Comparison of ENCODE assay signal across 7 mouse cellular contexts in genomic region chr1:61101679-61102078, GRCm38 (mm10).
DNase-seq lines count a peak whose midpoint lies in the region; ATAC-seq and TF ChIP-seq lines count a peak whose summit lies in the region.

No protein-coding gene starts in this region.

- H3K9me3 ChIP-seq in neural tube, embryonic 15.5 days (replicated peaks) = no peaks in the 10 kb centered on the region
- H3K9me3 ChIP-seq in stomach, postnatal 0 days (ENCODE audit: control insufficient read depth, low read length) = no peaks in the 10 kb centered on the region

- TF ChIP-seq CTCF in stomach, postnatal 0 days (IDR thresholded peaks at IDR 0.05; ENCODE audit: low read depth) = peak; percentile 64

- H3K9ac ChIP-seq in neural tube, embryonic 15.5 days (replicated peaks) = no peak overlapping the region
- no peak overlapping the region for H3K9ac ChIP-seq in stomach, postnatal 0 days (ENCODE audit: low read length)

- 57% methylated on average over 4 of the region's 4 CpGs for WGBS in neural tube, embryonic 15.5 days
- WGBS in stomach, postnatal 0 days = 63% methylated on average over 4 of the region's 4 CpGs

- H3K27ac ChIP-seq in neural tube, embryonic 15.5 days (replicated peaks) = no peak overlapping the region
- H3K27ac ChIP-seq in stomach, postnatal 0 days (replicated peaks) = no peak overlapping the region

- H3K36me3 ChIP-seq in neural tube, embryonic 15.5 days = no peaks in the 10 kb centered on the region
- H3K36me3 ChIP-seq in stomach, postnatal 0 days (ENCODE audit: control insufficient read depth, insufficient read depth, low read length) = no peaks in the 10 kb centered on the region

- no peak overlapping the region for H3K4me2 ChIP-seq in neural tube, embryonic 15.5 days
- no peak overlapping the region for H3K4me2 ChIP-seq in stomach, postnatal 0 days (replicated peaks; ENCODE audit: low read depth)

- no peaks in the 10 kb centered on the region for H3K27me3 ChIP-seq in neural tube, embryonic 15.5 days (replicated peaks)
- no peaks in the 10 kb centered on the region for H3K27me3 ChIP-seq in stomach, postnatal 0 days (ENCODE audit: control insufficient read depth, insufficient read depth, low read length)

- H3K4me3 ChIP-seq in neural tube, embryonic 15.5 days (replicated peaks) = no peak overlapping the region
- no peak overlapping the region for H3K4me3 ChIP-seq in stomach, postnatal 0 days (ENCODE audit: low read depth, low read length)

- peak; percentile 56 for DNase-seq in neural tube, embryonic 10.5 days (ENCODE audit: extremely low spot score, low spot score)
- DNase-seq in adrenal gland, postnatal 10 days = peak; percentile 42
- peak; percentile 41 to 46 for DNase-seq in kidney, postnatal 4 days
- peak; percentile 35 for DNase-seq in stomach, postnatal 0 days (ENCODE audit: low spot score)
- DNase-seq in ovary, adult 18-20 months (ENCODE audit: low spot score) = no peak

- TF ChIP-seq EP300 in stomach, postnatal 0 days (optimal IDR thresholded peaks at IDR 0.05) = no peak

- H3K4me1 ChIP-seq in neural tube, embryonic 15.5 days = peaks cover 8% of the 10 kb centered on the region
- no peaks in the 10 kb centered on the region for H3K4me1 ChIP-seq in stomach, postnatal 0 days (replicated peaks; ENCODE audit: control insufficient read depth, insufficient read depth)

- no peak for ATAC-seq in neural tube, embryonic 15.5 days (ENCODE audit: low FRiP score)
- no peak for ATAC-seq in stomach, postnatal 0 days (ENCODE audit: low FRiP score, low TSS enrichment)
- no peak for ATAC-seq in cerebellum, adult (ENCODE audit: insufficient number of reproducible peaks, low FRiP score, low TSS enrichment)
